Mouse (Mus musculus) spleen, embryonic (tissue): Measurements from ENCODE around the gene Marveld1.

Experiments used
- CTCF ChIA-PET: fragments of 350-600 bp; sonication (Branson Sonifier 250); formaldehyde crosslinking; loops from one replicate; lab custom pipeline; 2022; lab: Charles Lee

Gene Marveld1

DNA sequence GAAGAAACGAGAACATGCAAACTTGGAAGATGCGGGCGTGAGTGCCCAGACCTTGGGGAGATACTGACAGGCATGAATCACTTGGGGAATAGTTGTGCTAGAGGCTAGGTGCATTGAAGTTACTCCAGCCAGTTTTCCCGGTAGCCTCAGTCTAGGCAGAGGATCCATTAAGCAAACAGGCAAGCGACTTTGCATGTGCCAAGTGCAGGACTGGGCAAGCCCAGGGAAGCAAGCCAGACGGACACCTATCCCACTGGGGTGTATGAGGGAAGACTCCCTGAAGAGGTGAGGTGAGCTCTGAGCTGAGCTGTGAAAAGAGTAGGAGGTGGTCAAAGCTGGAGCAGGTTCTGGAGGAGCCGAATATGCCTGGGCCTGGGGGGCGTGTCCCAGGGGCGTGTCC lies 20.3 kb downstream of the Marveld1 start:
- CTCF ChIA-PET = interaction anchor here (1.0 kb wide), 1 partner anchor 18 kb away, joined by 4 read pairs; no protein-coding TSS in a partner anchor

DNA sequence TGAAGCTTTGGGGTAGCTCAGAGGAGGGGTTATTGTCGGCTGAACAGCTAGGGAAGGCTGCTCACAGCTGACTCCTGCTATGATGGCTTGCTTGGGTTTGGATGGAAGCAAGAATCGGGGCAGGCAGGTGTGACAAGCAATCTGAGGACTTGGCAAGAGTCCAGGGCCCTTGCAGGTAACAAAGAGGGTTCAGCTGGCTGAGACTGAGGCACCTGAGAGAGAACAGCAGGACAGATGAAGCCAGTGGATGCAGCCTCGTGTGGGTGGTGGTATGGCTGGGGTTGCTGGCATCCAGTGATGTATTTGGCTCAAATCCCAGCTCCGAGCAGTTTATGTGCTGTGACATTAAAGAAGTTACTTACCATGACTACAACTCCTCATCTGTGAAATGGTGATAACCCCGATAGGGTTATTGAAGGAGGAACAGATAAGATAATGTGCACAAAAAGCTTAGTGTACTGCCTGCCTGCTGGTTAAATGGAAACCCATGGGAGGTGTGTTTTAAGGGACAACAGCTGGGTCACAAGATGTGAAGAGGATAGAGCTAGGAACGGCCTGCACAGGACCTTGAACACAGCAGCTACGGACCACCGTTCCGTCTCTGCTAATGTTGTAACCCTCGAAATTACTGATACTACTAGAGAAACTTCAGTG lies 22.2 kb downstream of the Marveld1 start:
- CTCF ChIA-PET = no interaction called here

- CTCF ChIA-PET = no interaction called here
Measured at GRCm38 (mm10) chr19:42170025-42170969, 23.1 kb downstream of the Marveld1 start.

- CTCF ChIA-PET = interaction anchor here (0.6 kb wide), 1 partner anchor 37 kb away, joined by 6 read pairs; no protein-coding TSS in a partner anchor
Measured at GRCm38 (mm10) chr19:42176841-42177240, 29.6 kb downstream of the Marveld1 start.

DNA sequence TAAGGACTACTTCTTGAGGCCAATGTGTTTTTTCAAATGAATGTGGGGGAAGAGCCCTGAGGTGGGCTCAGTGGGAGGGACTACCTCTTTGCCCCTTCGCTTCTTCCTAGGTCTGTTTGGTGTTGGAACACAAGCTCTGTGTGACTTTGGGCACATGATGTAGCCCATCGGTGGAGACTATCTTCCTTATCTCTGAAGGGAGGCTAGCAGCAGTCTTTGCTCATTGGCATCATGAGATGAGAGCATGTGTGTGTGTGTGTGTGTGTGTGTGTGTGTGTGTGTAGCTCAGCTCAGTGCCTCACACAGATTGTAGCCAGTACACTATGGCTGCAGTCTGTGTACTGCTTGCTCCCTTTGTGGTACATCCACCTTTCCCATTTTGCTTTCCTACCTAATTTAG lies 30.3 kb downstream of the Marveld1 start:
- CTCF ChIA-PET = interaction anchor here (0.6 kb wide), 2 partner anchors 36 to 65 kb away, joined by 6 read pairs; no protein-coding TSS in a partner anchor

- CTCF ChIA-PET = no interaction called here
Measured at GRCm38 (mm10) chr19:42179356-42179755, 32.2 kb downstream of the Marveld1 start.

- CTCF ChIA-PET = interaction anchor here (0.7 kb wide), 1 partner anchor 1802 kb away, joined by 4 read pairs; no protein-coding TSS in a partner anchor
Measured at GRCm38 (mm10) chr19:42182673-42183072, 35.5 kb downstream of the Marveld1 start.

DNA sequence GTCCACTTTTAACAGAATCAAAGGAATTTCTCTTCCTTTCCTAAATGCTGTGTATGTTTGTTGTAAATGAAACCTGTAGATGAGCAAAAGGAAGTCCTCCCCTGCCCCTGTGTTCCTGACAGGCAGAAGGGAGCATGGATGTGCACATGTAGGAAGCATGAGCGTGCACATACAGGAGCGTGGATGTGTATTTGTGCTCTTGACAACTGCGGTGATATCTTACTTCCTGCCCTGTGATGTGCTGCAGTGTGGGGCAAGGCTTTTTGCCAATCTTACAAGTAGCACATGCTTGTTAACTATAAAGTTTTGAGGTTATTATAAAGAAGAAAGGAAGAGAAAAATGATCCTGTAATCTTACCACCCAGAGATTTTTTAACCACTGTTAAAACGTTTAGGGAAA lies 42.5 kb downstream of the Marveld1 start:
- CTCF ChIA-PET = no interaction called here

DNA sequence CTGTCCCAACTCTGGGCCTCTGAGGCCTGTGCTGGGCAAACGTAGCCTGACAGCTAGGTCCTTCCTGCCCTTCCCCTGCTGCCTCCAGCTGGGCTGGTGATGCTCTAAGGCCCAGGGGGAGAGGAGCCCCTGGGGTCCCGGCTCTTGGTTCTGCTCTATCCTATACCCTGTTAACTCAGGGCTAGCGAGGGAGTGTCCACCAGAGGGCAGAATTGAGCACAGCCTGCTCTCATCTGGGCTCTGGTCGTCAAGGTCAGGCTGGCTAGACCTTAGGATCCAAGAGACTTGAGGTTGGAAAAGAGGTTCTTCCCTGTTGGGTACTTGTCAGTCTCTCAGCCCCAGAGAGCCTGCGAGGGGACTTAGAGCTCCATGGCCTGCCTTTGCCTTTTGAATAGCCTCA lies 43.3 kb downstream of the Marveld1 start:
- CTCF ChIA-PET = no interaction called here

DNA sequence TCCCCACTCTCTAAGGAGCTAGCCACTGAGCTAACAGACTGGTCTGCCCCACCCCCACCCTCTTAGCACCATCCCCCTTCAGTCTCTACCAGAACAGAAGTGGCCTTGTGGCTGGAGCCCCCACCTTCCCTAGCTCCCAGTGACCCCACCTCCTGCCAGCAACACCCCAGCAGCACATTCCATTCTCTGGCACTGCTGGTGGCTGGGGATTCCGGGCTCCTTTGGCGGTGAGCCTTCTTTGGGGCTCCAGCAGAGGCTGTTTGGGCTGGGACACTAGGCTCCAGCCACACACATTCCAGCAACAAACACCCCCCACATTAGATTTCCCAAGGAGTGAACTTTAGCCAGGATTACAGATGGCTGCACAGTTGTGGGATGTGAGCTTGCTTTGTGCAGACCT lies 46.1 kb downstream of the Marveld1 start:
- CTCF ChIA-PET = no interaction called here

DNA sequence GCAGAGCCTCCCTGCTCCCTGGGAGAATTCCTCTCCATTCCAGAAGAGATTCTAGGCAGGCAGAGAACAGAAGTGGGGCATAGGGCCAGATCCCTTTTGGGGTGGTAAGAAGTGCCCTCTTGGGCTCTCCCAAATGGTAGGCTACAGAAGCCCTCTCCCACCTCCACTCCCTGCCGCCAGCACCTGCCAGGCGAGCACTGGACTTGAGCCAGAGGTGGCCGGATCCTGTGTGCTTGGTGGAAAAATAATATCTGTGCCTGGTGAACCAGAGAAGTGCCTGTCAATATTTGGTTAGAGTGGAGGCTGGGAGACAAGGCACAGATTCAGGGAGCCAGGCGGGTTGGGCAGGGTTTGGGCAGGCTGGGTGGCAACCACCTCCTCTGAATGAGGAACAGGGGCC lies 49.2 kb downstream of the Marveld1 start:
- CTCF ChIA-PET = no interaction called here

DNA sequence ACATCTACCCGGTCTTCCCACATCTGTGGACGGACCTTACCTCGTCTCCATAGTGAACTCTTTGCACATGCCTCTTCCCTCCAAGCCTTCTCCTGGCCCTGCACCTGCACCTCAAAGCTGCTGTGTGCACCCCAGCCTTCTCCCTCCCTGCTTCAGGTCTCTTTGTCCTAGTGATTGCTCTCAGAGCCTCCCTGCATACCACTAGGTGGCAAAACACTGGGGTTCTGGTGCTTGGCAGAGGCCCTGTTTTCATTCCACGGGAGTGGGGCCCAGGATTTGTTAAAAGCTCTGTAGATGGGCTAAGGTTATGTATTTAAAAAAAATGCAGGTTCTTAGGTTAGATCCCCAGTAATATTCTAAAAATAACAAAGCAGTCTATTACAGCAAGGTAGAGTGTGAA lies 49.9 kb downstream of the Marveld1 start:
- CTCF ChIA-PET = no interaction called here

GRCm38 (mm10) chr19:42198026-42198425 lies 50.8 kb downstream of the Marveld1 start:
- CTCF ChIA-PET = no interaction called here
